Mouse (Mus musculus): Measurements from ENCODE around the gene Ppa1.

Gene Ppa1

GRCm38 (mm10) chr10:61695703-61696559 lies 47.6 kb downstream of the Ppa1 start:
- no peak for DNase-seq (ENCODE audit: low spot score)

DNA sequence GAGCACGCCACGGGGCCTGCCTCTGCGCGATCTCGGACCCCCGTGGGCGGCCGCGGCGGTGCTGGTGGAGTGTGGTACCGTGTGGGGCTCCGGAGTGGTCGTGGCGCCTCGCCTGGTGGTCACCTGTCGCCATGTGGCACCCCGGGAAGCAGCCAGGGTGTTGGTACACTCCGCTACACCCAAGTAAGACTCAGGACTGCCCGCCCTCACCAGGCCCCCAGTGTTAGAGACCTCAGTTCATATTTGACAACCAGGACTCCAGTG lies 48.1 kb downstream of the Ppa1 start:
- DNase-seq (ENCODE audit: low spot score) = no peak

- DNase-seq (ENCODE audit: low spot score) = no peak
These were observed 48.7 kb downstream of the Ppa1 start for GRCm38 (mm10) chr10:61697028-61697427.

- no peak for DNase-seq (ENCODE audit: low spot score)
These were observed 56.3 kb downstream of the Ppa1 start for GRCm38 (mm10) chr10:61704663-61705062.

- no peak for DNase-seq (ENCODE audit: low spot score)
These were observed 58.3 kb downstream of the Ppa1 start for GRCm38 (mm10) chr10:61706412-61707375.

DNA sequence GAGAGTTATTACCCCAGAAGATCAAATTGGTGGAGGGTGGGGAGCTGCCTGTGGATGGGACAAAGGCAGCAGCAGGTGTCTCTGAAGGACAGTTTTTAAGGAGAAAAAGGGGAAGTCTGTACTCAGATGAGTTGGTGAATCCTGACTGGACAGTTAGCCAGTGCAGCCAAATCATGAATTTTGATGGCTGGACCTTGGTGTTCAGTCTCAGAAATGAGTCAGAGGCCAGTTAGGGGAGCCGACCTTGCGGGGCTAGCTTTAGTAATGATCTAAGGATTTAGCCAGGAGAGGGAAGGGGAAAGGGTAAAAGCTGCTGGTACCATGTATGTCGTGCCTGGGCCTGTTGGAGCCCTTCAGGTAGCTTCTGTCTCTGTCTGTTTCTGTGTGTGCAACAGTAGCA lies 65.2 kb downstream of the Ppa1 start:
- no peak for DNase-seq (ENCODE audit: low spot score)

DNA sequence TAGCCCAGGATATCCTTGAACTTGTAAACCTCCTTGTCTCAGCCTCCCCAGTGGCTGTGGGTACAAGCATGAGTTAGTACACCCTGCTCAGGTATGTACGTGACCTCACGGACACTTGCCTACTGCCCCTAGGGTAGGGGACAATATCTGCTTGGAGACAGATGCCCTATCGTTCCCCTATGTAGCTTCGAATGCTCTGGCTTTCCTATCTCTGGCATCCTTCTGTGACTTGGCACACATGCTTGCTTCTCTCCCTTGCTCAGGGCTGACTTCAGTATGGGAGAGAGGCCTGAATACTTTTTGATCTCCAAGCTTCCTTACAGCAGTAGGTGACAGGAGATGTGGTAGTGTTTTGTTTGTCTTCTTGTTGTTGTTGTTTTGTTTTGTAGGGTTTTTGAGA lies 65.8 kb downstream of the Ppa1 start:
- no peak for DNase-seq (ENCODE audit: low spot score)

DNA sequence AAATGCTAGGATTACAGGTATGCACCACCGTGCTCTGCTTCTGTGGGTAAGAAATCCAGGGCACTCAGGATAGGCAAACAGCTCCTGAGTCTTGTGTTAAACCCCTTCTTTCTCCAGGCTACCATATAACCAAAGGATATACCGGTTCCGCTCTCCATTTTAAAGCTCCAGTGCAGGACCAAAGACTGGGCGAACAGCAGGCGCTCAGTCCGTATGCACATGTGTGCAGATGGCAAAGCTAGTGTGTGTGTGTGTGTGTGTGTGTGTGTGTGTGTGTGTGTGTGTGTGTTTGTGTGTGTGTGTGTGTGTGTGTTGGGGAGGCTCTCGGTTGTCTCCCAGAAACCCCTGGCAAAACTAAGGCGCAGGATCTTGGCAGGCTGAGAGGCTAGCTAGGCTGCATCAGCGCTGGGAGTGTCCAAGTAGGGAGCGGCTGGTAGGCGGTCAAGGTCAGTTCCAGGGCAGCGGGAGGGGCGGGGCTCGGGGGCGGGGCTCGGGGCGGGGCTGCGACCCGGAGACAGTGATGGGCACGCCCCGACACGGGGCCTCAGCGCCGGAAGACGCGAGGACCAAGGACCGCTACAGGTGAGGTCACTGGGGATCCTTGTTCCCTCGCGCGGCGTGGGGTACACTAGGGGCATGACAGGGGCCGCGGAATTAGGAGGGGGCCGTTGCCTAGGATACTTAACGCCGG lies 66.6 kb downstream of the Ppa1 start, which contains the start of gene Aifm2:
Aifm2 (plus strand) TSS at position 493 of the 691 bp plus-strand sequence.
- DNase-seq (ENCODE audit: low spot score) = peak; percentile 72

DNA sequence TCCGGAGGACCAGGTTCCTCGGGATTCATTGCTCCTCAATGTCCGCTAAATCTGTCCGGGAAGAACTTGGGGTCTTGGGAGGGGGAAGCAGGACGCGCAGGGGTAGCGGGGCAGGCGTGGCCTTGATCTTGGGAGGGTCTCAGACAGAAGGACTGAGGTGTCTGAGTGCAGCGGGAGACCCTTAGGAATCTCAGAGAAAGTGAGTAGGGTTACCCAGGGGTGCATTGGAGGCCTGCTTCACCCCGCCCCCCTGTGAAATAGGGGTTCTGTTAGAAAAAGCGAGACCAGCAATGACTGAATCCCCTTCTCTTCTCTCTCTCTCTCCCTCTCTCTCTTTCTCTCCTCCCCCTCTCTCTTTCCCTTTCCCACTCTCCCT lies 67.1 kb downstream of the Ppa1 start:
- DNase-seq (ENCODE audit: low spot score) = no peak

- peak; percentile 27 for DNase-seq (ENCODE audit: low spot score)
These were observed 67.9 kb downstream of the Ppa1 start for GRCm38 (mm10) chr10:61715996-61716864.

GRCm38 (mm10) chr10:61717406-61718296 lies 69.3 kb downstream of the Ppa1 start:
- DNase-seq (ENCODE audit: low spot score) = no peak

DNA sequence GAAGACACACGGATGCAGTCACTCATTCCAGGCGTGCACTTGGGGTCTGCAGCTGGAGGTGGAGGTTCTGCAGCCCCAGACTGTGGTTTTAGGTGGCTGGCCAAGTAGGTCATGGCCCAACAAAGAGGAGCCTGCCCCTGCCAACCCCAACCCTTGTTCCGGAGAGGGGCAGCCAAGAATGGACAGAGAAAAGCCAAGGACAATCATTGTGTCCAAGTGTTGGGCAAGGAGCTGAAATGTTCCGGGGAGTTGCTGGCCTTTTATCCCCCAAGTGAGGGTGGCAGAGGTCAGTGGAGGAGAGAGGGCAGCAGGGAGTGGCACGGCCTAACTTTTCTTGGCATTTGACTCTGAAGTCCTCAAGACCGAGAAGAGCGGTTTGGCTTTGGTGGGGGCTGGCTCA lies 72.0 kb downstream of the Ppa1 start:
- DNase-seq (ENCODE audit: low spot score) = no peak

DNA sequence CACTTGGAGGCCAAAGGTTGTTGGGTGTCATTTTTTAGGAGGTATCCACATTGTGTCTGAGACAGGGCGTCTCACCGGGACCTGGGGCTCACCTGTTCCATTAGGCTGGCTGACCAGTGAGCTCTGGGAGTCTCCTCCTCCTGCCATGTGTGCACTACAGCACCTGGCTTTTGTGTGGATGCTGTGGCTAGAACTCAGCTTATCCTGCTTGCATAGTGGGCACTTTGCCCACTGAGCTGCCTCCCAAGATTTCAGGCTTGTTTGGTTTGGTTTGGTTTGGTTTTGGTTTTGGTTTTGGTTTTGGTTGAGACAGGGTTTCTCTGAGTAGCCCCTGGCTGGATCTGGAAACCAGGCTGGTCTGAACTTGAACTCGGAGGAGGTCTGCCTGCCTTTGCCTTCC lies 73.9 kb downstream of the Ppa1 start:
- no peak for DNase-seq (ENCODE audit: low spot score)

- DNase-seq (ENCODE audit: low spot score) = no peak
These were observed 74.9 kb downstream of the Ppa1 start for GRCm38 (mm10) chr10:61723271-61723670.
